Mouse (Mus musculus): Measurements from ENCODE around the gene Pmis2. TPM values are rescaled to one million over a fixed set of nuclear protein-coding genes. Genes with fewer than 3 reads are reported as not detected.

Pmis2 gene
- total RNA-seq (2021): not detected
- long read RNA-seq, experiment 1: 0 reads
- long read RNA-seq, experiment 2: 0 reads

- DNase-seq (ENCODE audit: low spot score in 2 of 2): no peak
Observed at GRCm38 (mm10) chr7:30671480-30671879, at the start of gene Pmis2. Pmis2 (minus strand) TSS chr7:30671605.

- DNase-seq (ENCODE audit: low spot score in 2 of 2): no peak
Observed at GRCm38 (mm10) chr7:30719669-30720068, 48.3 kb upstream of the Pmis2 start.

- DNase-seq (ENCODE audit: low spot score in 2 of 2): no peak
Observed at GRCm38 (mm10) chr7:30717716-30718046, 46.3 kb upstream of the Pmis2 start.

- peak; percentile 45 to 72 for DNase-seq (ENCODE audit: low spot score in 2 of 2)
Observed at GRCm38 (mm10) chr7:30717006-30717715, 45.8 kb upstream of the Pmis2 start.

- no peak for DNase-seq (ENCODE audit: low spot score in 2 of 2)
Observed at GRCm38 (mm10) chr7:30711942-30712341, 40.5 kb upstream of the Pmis2 start, which contains the start of gene Atp4a. Atp4a (plus strand) TSS chr7:30712209.

GRCm38 (mm10) chr7:30707441-30707840, 36.0 kb upstream of the Pmis2 start:
- no peak for DNase-seq (ENCODE audit: low spot score in 2 of 2)

- no peak for DNase-seq (ENCODE audit: low spot score in 2 of 2)
Observed at GRCm38 (mm10) chr7:30706214-30706882, 34.9 kb upstream of the Pmis2 start.

- DNase-seq (ENCODE audit: low spot score in 2 of 2): peak; percentile 40 to 62
Observed at GRCm38 (mm10) chr7:30698589-30698988, 27.2 kb upstream of the Pmis2 start, which contains the start of gene 2200002J24Rik. 2200002J24Rik (plus strand) TSS chr7:30698926.

- DNase-seq (ENCODE audit: low spot score in 2 of 2): no peak
Observed at GRCm38 (mm10) chr7:30698101-30698500, 26.7 kb upstream of the Pmis2 start.

GRCm38 (mm10) chr7:30688325-30688724, 16.9 kb upstream of the Pmis2 start:
- DNase-seq (ENCODE audit: low spot score in 2 of 2): no peak

- no peak for DNase-seq (ENCODE audit: low spot score in 2 of 2)
Observed at GRCm38 (mm10) chr7:30683425-30683824, 12.0 kb upstream of the Pmis2 start.

GRCm38 (mm10) chr7:30681897-30682296, 10.5 kb upstream of the Pmis2 start:
- DNase-seq (ENCODE audit: low spot score in 2 of 2): no peak

GRCm38 (mm10) chr7:30678263-30678975, 7.0 kb upstream of the Pmis2 start:
- DNase-seq (ENCODE audit: low spot score in 2 of 2): peak; percentile 37 to 39

GRCm38 (mm10) chr7:30669229-30669628, 2.2 kb downstream of the Pmis2 start:
- no peak for DNase-seq (ENCODE audit: low spot score in 2 of 2)

- no peak for DNase-seq (ENCODE audit: low spot score in 2 of 2)
Observed at GRCm38 (mm10) chr7:30665321-30665720, 6.1 kb downstream of the Pmis2 start.

- peak; percentile 76 to 83 for DNase-seq (ENCODE audit: low spot score in 2 of 2)
Observed at GRCm38 (mm10) chr7:30664529-30665200, 6.7 kb downstream of the Pmis2 start, which contains the start of gene Haus5. Haus5 (minus strand) TSS chr7:30664994.

GRCm38 (mm10) chr7:30649591-30650540, 21.5 kb downstream of the Pmis2 start, which contains the start of gene Rbm42:
Rbm42 (minus strand) TSS chr7:30650317.
- DNase-seq (ENCODE audit: low spot score in 2 of 2): peak; percentile 85 to 95

- no peak for DNase-seq (ENCODE audit: low spot score in 2 of 2)
Observed at GRCm38 (mm10) chr7:30639083-30639482, 32.3 kb downstream of the Pmis2 start.

GRCm38 (mm10) chr7:30636395-30636794, 35.0 kb downstream of the Pmis2 start:
- DNase-seq (ENCODE audit: low spot score in 2 of 2): no peak

GRCm38 (mm10) chr7:30635752-30636151, 35.7 kb downstream of the Pmis2 start, which contains the start of gene Etv2:
Etv2 (minus strand) TSS chr7:30635852.
- no peak for DNase-seq (ENCODE audit: low spot score in 2 of 2)
